Mouse (Mus musculus) gastrocnemius, postnatal 14 days (tissue): ENCODE data around the gene Gm2001. TPM values are rescaled to one million over a fixed set of nuclear protein-coding genes. Genes with fewer than 3 reads are reported as not detected.
"Not testable (repeated sequence)": the region's sequence is repeated elsewhere in the genome, so short reads cannot be mapped to it uniquely, and the experiment has no call there.

ENCODE experiments used
- DNase-seq: peaks from one replicate; pipeline ENCODE4 v3.0.0; 2021; ENCODE audit warnings: mixed read lengths
- intact Hi-C: fragments of 180-260 bp; cut with DNase I; formaldehyde crosslinking; loops from one replicate; pipeline ENCODE4 v1.15.1; 2025; ENCODE audit warnings: low total_unique reads
- long read RNA-seq, 2 experiments: library from polyadenylated mRNA; stranded (forward); transcript quantifications; one replicate each; pipeline ENCODE4 v2.0.0; 2021
- total RNA-seq, 2 experiments: library from RNA; stranded (reverse); gene quantifications; 2 replicates each; pipeline ENCODE4 v1.2.3; 2021

Gene Gm2001
- not detected for total RNA-seq
- long read RNA-seq, experiment 1 = 0 reads
- long read RNA-seq, experiment 2 = 0 reads

DNA sequence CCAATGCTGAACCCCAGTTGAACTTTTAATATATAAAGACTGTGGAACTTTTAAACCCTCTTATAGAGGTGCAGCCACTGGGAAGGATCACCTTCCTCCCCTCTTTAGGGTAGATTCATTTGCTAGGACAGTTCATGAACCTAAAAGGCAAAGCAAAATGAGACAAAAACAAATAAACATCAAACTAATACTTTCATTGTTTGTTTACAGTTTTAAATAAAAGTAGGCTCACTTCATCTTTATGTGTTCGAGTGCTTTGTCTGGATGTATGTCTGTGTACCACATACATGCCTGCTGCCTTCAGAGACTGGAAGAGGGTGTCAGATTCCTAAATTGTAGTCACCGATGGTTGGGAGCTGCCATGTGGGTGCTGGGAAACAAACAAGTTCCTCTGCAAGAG, at the start of gene Gm2001:
Gm2001 (minus strand) TSS at position 101 of the 400 bp plus-strand sequence.
- intact Hi-C loops, DNase-seq: not testable (repeated sequence)

- intact Hi-C loops, DNase-seq: not testable (repeated sequence)
These were observed 31.6 kb upstream of the Gm2001 start, which contains the start of gene Gm2016 for GRCm38 (mm10) chr12:87873772-87874171. Gene Gm2016 (plus strand): TSS chr12:87874072.

DNA sequence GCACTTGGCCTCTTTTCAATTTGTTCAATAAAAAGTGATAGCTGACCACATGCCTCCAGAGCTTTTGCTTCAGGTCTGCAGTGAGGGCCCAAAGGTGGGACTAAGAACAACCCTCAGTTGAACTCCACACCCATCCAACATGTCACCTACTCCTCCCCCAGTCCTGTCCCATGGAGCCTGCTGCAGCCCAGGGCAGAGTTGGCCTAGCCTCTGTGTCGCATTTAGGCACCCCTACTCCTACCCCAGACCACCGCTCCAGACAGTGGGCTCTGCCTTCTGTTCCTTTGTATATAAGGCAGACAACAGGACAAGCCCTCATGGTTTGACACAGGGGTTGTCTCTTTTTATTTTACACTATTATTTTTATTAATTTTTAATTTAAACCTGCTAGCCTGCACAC, 21.9 kb upstream of the Gm2001 start:
- DNase-seq, intact Hi-C loops: not testable (repeated sequence)

DNA sequence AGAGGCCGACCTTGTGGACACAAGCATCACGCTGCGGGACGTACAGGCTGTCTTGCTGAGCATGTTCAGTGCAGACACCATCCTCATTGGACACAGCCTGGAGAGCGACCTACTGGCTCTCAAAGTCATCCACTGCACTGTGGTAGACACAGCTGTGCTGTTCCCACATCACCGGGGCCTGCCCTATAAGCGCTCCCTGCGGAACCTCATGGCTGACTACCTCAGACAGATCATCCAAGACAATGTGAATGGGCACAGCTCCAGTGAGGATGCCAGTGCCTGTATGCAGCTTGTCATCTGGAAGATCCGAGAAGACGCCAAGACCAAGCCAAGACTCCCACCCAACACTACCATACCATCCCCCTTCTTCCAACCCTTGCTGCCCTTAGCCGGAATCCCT, 21.5 kb upstream of the Gm2001 start:
- intact Hi-C loops = not testable (repeated sequence)
- DNase-seq = peak; percentile 3

DNA sequence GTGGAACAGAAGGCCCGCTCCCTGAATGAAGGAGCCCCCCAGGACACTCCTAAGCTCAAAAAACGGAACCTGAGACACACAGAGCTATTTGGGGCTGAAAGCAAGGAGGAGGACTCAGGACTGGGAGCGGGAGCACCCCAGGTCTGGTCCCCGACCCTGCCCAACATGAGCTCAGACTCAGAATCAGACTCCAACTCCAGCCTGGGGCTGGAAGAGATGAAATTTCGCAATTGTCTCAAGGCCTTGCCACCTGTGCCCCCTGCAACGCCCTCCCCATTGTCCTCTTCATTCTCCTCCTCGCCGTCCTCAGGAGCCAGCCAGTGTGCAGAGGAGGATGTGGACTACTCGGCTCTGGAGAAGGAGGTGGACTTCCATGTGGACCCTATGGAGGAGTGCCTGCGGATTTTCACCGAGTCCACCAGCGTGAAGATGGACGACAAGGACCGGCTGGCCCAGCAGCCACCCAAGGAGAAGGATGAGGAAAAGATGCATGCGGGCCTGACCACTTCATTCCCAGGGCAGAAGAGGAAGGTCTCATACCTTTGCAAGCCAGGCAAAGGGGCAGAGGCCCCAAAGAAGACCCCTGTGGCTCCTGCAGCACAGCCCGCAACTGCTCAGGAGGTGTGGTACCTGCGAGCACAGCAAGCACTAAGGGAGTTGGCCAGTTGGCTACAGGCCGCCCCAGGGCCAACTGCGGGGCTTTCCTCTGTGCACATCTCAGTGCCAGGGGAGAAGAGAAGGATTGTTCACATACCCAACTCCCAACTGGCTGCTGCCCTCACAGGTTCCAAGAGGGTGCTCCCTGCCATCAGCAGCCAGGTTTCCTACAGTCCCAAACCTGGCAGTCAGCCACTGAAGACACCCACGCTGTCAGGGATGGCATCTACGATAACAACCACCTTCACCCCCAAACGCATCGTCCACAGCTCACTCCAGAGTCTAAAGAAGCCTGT, 19.9 kb upstream of the Gm2001 start:
- DNase-seq = peak; percentile 7
- intact Hi-C loops = not testable (repeated sequence)

DNA sequence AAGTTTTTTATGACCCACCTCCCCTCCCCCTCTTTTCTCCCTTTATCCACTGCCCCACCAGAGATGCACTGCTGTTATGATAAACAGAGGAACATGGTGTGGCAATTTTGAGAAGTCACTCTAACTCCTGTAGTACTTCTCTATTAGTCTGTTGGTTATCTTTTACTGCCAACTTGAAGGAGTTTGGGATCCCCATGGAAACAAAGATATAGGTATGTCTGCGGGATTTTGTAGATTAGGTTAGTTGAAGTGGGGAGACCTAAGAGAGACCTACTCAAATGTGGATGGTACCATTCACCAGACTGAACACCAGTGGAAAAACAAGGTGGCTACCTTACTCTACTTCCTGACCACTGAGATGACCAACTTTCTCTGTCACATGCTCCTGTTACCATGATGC, 13.9 kb upstream of the Gm2001 start:
- DNase-seq, intact Hi-C loops: not testable (repeated sequence)

DNA sequence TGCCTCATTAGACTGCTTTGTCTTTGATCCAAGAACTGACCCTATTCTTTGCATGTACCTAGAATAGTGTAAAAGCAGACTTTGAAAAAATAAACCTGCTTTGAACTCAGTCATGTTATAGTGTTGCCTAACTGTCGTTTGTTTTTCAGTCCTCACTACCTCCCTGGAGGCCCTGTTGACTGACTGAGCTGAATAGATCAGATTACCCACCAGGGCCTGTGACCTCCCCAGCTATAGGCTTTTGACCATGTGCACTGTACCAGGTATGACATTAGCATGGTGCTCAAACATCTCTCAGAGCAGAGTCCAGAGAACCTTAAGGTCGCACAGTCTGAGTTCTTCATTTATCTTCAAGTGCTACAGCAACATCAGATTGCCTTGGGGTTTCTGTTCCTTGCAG, 8.5 kb upstream of the Gm2001 start:
- DNase-seq, intact Hi-C loops: not testable (repeated sequence)

GRCm38 (mm10) chr12:87816277-87816676, 25.9 kb downstream of the Gm2001 start, which contains the start of gene BB287469:
Gene BB287469 (plus strand): TSS chr12:87816577.
- DNase-seq, intact Hi-C loops: not testable (repeated sequence)

- intact Hi-C loops, DNase-seq: not testable (repeated sequence)
These were observed 44.2 kb downstream of the Gm2001 start for GRCm38 (mm10) chr12:87797971-87798370.

GRCm38 (mm10) chr12:87795212-87795611, 46.9 kb downstream of the Gm2001 start, which contains the start of gene Gm21936:
Gene Gm21936 (plus strand): TSS chr12:87795512.
- intact Hi-C loops, DNase-seq: not testable (repeated sequence)

Other genes with a start within 250 kb of the Gm2001 start
- gene Oog1, start 239.7 kb downstream of the Gm2001 start, total RNA-seq = not detected
- not detected for gene Gm4027, start 223.5 kb downstream of the Gm2001 start, total RNA-seq
- gene Gm16381, start 197.7 kb downstream of the Gm2001 start, total RNA-seq = not detected
- gene Gm21319, start 66.6 kb downstream of the Gm2001 start, total RNA-seq = not detected
- not detected for gene Gm21936, start 46.8 kb downstream of the Gm2001 start, total RNA-seq
- not detected for gene BB287469, start 25.8 kb downstream of the Gm2001 start, total RNA-seq
- gene Gm2016, start 31.7 kb upstream of the Gm2001 start, total RNA-seq = not detected
- gene Gm2022, start 53.0 kb upstream of the Gm2001 start, total RNA-seq = not detected
- gene Gm2035, start 77.5 kb upstream of the Gm2001 start, total RNA-seq = not detected
- gene Gm2042, start 111.7 kb upstream of the Gm2001 start, total RNA-seq = not detected
- gene Gm2075, start 169.5 kb upstream of the Gm2001 start, total RNA-seq = not detected
- gene Gm6803, start 176.4 kb upstream of the Gm2001 start, total RNA-seq = not detected
- gene Gm2056, start 184.7 kb upstream of the Gm2001 start, total RNA-seq = not detected
- not detected for gene Gm16368, start 241.4 kb upstream of the Gm2001 start, total RNA-seq